In genomic region chr1:106564436-106564835, GRCm38 (mm10) we compare ENCODE assay signal across 18 mouse cellular contexts.
"Had no signal": no experiment of that assay in that cellular context is flagged by ENCODE, and none has a peak within 500 bp of the region (broad histone marks: within the 10 kb centered on the region; RNA-seq: fewer than 3 reads in every experiment).

No protein-coding gene starts in this region.

- H3K9me3 ChIP-seq: midbrain, embryonic 10.5 days; midbrain, embryonic 12.5 days; neural tube, embryonic 13.5 days; neural tube, embryonic 15.5 days had no signal

- H3K4me1 ChIP-seq: midbrain, embryonic 12.5 days; neural tube, embryonic 15.5 days had no signal

- H3K9ac ChIP-seq: lung, embryonic 14.5 days; midbrain, embryonic 12.5 days; neural tube, embryonic 13.5 days; neural tube, embryonic 15.5 days had no signal

- DNase-seq: lung, adult 18-20 months; lung, embryonic 14.5 days; lung, postnatal 14 days; lung, postnatal 4 days; midbrain, embryonic 14.5 days; retina, postnatal 1 day; right cerebral cortex, adult 18-20 months; right cerebral cortex, postnatal 25 days; right cerebral cortex, postnatal 4 days; spleen, adult 18-20 months; thymus, adult 18-20 months; thymus, postnatal 14 days; thymus, postnatal 36 days had no signal

- H3K4me3 ChIP-seq: midbrain, embryonic 10.5 days; midbrain, embryonic 12.5 days; myocyte; neural tube, embryonic 13.5 days; neural tube, embryonic 15.5 days had no signal

- H3K27me3 ChIP-seq: midbrain, embryonic 12.5 days; neural tube, embryonic 13.5 days; neural tube, embryonic 15.5 days had no signal

- H3K36me3 ChIP-seq: midbrain, embryonic 10.5 days; midbrain, embryonic 12.5 days; neural tube, embryonic 13.5 days; neural tube, embryonic 15.5 days had no signal

- H3K27ac ChIP-seq: midbrain, embryonic 10.5 days; midbrain, embryonic 12.5 days; neural tube, embryonic 13.5 days; neural tube, embryonic 15.5 days had no signal
